ENCODE assay signal across 10 mouse cellular contexts in genomic region chr8:3253179-3253578, GRCm38 (mm10).
"Had no signal": no experiment of that assay in that cellular context is flagged by ENCODE, and none has a peak within 500 bp of the region (broad histone marks: within the 10 kb centered on the region; RNA-seq: fewer than 3 reads in every experiment).

No protein-coding gene starts in this region.

- DNase-seq: lung, adult 2 months; right cerebral cortex, postnatal 14 days; thymus, adult 18-20 months; thymus, postnatal 14 days had no signal

- H3K4me3 ChIP-seq: kidney, embryonic 15.5 days; left cerebral cortex, adult 2 months; limb, embryonic 10.5 days; midbrain, embryonic 12.5 days had no signal

- H3K4me2 ChIP-seq: kidney, embryonic 15.5 days; midbrain, embryonic 12.5 days had no signal

- H3K9ac ChIP-seq: kidney, embryonic 15.5 days; liver, embryonic 14.5 days; midbrain, embryonic 12.5 days had no signal

- H3K9me3 ChIP-seq: kidney, embryonic 15.5 days; limb, embryonic 10.5 days; midbrain, embryonic 12.5 days had no signal

- H3K27me3 ChIP-seq: kidney, embryonic 15.5 days; midbrain, embryonic 12.5 days had no signal

- H3K4me1 ChIP-seq: limb, embryonic 10.5 days; midbrain, embryonic 12.5 days had no signal

- ATAC-seq: midbrain, embryonic 16.5 days had no signal

- H3K27ac ChIP-seq: kidney, embryonic 15.5 days; left cerebral cortex, adult 2 months; limb, embryonic 10.5 days; liver, embryonic 14.5 days; midbrain, embryonic 12.5 days had no signal
